Mouse (Mus musculus) layer of hippocampus, adult 2 months (tissue): ENCODE measurements at regions not wholly inside any gene's neighbourhood (a gene's known extent, or its start where the extent isn't known, plus 50 kb on each side); places are given as distances from the start of the nearest gene placed in this dataset.

Experiments
- DNase-seq, 2 experiments: peaks; one replicate each; pipeline ENCODE4 v3.0.0; 2022; ENCODE audit warnings: low spot score in 2 of 2
- H3K27ac ChIP-seq: fragments of 200-600 bp; 2 replicates; pipeline ENCODE4 v1.8.1; 2022
- H3K4me3 ChIP-seq: fragments of 200-600 bp; 2 replicates; pipeline ENCODE4 v1.8.1; 2022; ENCODE audit warnings: mild to moderate bottlenecking
- CTCF ChIP-seq: fragments of 200-600 bp; conservative IDR thresholded peaks from 2 replicates; pipeline ENCODE4 v1.8.1; 2022; ENCODE audit warnings: antibody characterized with exemption, mild to moderate bottlenecking, moderate library complexity

DNA sequence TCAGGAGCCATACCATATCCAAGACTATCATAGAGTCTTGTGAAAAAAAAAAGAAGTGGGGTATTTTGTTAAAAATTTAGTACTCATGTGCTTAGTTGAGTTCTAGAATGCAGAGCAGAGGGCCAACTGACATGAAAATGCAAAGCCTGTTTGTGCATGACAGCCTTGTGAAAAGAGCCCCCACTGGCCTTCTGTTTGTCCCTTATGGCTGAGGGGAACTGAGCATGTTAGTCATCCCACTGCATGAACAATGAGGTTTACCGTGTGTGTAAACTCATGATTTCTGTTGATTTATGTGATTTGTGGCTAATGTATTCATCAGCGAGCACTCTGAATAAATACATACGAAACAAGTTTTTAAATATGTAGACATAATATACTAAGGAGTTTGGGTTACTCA lies 266.1 kb upstream of the Nox3 start:
- Histone ChIP-seq H3K4me3 (no peak overlapping the region), H3K27ac (no peak overlapping the region)
- no peak for TF ChIP-seq CTCF
- peak; percentile 26 to 54 for DNase-seq

DNA sequence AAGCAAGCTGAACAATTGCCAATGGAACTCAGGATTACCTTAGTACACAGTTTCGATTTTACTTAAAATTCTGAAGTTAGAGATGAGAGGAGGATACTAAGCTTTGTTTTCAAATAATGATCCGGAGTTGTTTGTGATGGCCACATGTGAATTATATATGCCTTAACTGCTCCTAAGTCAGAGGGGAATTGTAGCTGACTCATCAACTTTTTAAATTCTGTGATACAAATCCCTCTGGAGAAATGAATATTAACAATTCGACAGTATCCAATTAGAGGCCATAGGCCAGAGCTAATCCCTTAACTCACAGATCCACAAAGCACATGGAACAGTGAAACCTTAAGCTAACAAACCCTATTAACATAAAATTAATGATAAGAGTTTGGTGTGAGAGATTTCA lies 250.5 kb upstream of the Nox3 start:
- Histone ChIP-seq H3K4me3 (no peak overlapping the region), H3K27ac (no peak overlapping the region)
- DNase-seq, result no peak
- no peak for TF ChIP-seq CTCF

DNA sequence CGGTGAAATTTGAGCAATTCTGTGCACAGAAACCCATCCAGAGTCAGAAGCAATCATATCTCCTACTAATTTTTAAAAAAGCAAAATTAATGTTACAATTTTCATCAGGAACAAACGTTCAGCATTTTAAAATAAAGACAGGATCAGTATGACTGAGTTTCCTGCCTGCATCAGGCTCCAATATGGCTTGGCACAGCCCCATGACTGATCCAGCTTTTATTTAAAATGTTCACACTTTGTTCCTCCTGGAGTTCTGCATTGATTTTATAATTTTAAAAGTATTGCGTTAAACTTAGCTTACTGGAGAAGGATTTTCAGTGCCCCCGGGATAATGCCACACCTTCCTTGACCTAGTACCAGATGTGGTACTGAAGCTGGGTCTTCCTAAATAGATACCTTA lies 240.3 kb upstream of the Nox3 start:
- Histone ChIP-seq H3K4me3 (no peak overlapping the region), H3K27ac (peak overlapping the region; percentile 80)
- TF ChIP-seq CTCF, result no peak
- peak; percentile 40 to 54 for DNase-seq

DNA sequence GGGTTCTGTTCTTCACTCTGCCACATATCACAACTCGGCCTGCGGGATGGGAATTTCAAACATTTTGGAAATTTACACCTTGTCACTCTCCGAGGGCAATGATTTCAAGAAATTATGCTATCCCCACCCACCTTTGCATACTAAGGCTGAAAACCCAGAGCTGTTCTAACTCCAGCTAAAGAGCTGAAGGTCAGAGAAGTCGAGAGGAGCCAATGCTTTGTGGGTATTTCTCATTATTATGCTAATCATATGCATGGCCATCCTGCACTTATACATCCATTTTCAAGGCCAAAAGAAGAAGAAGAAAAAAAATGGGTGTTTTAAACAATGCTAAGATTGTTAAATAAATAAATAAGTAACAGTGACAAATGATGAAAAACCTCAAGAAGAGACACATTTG lies 237.1 kb upstream of the Nox3 start:
- Histone ChIP-seq H3K4me3 (no peak overlapping the region), H3K27ac (no peak overlapping the region)
- TF ChIP-seq CTCF, result no peak
- DNase-seq, result no peak

DNA sequence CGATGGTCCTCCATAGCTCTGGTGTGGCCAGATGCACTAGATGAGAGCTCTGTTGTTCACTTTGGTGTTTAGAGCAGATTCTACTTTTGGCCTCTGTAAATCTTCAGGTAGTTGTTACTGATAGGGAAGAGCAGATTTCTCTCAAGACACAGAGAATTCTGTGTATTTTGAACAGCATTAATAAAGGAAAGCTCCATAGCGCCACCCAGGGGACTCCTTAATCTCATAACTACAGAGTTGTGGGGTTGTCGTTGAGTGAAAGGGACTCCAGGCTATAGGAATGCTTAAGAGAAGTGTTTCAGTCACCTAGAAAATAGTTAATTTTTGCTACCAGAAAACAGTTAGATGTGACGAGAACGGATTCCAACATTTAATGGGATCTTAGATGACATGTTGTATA lies 236.0 kb upstream of the Nox3 start:
- H3K4me3 ChIP-seq, result no peak overlapping the region
- TF ChIP-seq CTCF, result peak; percentile 61
- no peak for DNase-seq
- H3K27ac ChIP-seq, result no peak overlapping the region

DNA sequence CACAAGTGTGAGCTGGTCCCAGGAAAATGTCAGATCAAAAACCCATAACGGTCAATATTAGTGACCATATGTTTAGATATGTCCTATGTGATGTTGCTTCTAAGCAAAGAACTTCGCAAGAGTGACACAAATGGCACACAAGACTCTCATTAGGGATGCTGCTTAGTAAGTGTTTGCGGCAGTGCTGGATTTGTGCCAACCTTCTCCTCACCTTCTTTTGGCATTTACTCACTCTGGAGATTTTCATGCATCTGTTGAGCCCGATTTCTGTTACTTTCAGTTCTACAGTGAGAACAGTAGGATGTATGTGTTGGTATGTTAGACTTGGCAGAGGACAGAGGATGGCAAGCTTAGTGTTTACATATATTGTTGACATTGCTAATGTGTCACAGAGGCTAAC lies 231.0 kb upstream of the Nox3 start:
- H3K27ac ChIP-seq, result no peak overlapping the region
- DNase-seq, result no peak
- H3K4me3 ChIP-seq, result no peak overlapping the region
- TF ChIP-seq CTCF, result no peak

DNA sequence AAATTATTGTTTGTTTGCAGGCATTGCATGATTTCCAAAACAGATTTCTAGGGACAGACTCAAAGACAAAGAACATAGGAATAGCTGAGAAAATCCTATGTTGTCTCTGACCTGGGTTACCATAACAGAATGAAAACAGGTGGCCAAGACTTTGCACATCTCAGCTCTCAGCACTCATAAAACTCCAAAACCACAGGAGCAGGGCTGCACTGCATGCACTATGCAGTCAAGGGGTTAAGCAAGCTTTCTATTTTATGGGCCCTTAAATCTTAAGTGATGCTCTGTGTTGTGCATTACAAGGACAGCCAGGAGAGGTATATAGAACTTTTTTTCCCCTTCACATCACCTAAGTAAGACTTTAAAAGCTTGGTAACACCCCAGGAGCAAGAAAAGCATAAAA lies 224.2 kb upstream of the Nox3 start:
- Histone ChIP-seq H3K27ac (no peak overlapping the region), H3K4me3 (no peak overlapping the region)
- TF ChIP-seq CTCF, result no peak
- no peak for DNase-seq

DNA sequence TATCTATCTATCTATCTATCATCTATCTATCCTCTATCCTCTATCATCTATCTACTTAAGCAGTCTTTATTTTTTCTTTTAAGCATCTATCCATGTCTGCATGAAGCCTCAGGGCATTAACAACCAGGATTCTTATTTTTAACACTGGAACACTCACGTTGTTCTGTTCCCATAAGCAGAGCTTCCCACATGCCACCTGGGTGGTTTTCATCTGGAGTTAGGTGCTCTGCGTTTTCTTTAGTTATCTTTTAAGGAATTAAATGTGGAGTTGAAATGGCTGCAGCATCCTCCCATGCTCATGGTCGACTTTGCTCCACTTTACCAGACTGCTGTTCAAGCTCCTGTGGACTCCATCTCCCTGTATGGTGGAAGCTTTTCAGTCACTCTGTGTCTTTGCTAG lies 196.8 kb upstream of the Nox3 start:
- peak in 1 of 2 experiments; percentile 26 for DNase-seq
- no peak for TF ChIP-seq CTCF

DNA sequence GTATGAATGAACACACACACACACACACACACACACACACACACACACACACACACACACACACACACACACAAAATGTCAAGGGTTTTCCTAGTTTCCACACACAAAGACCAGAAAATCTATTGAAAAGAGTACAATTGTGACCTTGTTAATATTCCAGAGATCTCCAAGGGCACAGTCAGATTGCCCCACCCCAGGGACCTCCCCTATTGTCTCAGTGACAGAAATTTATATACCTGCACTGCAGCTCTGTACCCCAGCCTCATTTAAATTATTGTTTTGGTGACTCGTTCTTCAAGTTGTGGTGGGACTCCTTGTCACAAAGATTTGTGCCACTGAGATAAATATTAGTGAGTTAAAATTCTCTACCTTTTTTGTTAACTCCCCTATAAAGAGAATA lies 187.1 kb upstream of the Nox3 start:
- DNase-seq, result no peak
- no peak for TF ChIP-seq CTCF
- Histone ChIP-seq H3K27ac (no peak overlapping the region), H3K4me3 (no peak overlapping the region)

More for the DNA sequence above, 196.8 kb upstream of the Nox3 start:
- Histone ChIP-seq H3K4me3 (no peak overlapping the region), H3K27ac (no peak overlapping the region)

DNA sequence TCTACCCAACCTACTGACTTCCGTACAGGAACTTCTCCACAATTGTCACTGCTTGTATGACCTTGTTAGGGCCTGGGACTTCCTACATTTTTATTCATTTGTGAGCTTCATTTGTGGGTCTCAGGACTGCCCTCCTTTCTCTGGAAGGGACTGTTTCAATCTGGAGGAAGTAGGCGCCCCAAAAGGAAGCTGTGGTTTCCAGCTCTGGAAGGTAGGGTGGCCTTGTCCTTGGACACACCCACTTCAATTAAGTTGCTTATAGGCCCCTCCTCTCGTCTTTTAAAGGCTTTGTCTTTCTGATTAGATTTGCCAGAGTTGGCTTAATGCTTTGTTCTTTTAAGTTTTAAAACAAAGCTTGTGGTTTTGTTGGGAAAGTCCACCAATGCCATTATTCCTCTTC lies 183.0 kb upstream of the Nox3 start:
- DNase-seq, result no peak
- no peak for TF ChIP-seq CTCF

DNA sequence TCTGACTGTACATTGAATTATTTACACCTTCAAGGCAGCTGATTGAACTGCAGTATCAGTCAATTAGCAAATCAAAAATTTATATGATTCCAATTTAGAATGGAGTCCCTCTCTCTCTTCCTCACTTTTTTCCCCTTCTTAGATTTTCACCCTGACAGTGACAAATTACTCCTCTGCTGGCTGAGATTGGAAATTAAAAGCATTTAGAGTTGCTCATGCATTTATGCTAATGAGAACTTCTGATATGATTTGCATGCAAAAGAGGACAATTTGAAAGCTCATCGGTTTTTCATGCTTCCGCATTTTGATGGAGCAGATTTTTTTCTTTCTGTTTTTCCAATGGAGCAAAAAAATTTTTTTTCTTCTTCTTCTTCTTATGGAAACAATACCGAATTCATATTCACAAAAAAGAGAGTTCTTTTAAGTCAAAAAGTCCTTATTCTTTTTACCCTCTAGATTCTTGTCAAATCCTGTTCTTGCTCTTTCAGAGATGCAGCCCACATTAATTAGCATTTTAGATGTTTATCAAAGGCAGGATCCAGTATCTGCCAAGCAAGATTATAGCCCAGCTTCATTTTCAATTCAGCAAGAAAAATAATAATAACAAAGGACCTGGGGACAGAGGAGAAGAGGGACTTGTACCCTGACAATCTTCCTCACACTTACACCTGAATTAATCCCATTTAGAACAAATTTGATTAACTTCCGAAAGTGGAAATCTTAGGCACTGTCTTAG lies 173.6 kb upstream of the Nox3 start:
- no peak overlapping the region for H3K27ac ChIP-seq
- no peak for DNase-seq
- TF ChIP-seq CTCF, result peak; percentile 60
- H3K4me3 ChIP-seq, result no peak overlapping the region

More for the DNA sequence above, 183.0 kb upstream of the Nox3 start:
- Histone ChIP-seq H3K27ac (no peak overlapping the region), H3K4me3 (no peak overlapping the region)

DNA sequence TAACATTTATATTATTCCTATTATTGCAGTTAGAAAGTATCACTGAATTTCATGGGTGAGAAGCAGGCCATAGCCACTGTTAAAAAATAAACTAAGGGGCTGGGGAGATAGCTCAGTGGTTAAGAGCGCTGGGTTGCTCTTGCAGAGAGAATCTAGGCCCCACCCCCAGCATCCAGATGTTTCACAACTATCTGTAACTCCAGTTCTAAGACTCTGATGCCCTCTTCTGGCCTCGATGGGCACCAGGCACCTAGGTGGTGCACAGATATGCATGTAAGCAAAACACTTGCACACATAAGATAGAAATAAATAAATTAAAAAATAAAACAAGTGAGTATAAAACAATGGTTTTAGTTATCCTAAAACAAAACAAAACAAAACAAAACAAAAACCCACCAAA lies 166.3 kb upstream of the Nox3 start:
- peak; percentile 49 for TF ChIP-seq CTCF

DNA sequence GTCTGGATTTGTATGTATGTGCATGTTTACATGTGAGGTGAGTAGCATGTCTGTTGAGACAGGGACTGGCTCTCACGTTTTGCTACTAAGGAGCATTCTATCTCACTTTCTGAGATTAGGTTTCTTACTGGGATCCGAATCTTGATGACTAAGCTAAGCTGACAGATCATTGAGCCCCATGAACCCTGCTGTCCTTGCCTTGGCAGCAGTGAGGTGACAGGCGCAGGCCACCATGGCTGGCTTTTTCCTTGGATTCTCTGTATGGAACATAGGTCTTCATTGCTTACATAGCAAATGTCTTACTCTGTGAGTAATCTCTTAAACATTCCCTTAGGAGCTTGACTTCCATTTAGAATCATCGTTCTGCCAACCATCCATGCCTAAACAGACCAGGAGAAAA lies 140.3 kb upstream of the Nox3 start:
- DNase-seq, result no peak
- Histone ChIP-seq H3K4me3 (no peak overlapping the region), H3K27ac (no peak overlapping the region)
- no peak for TF ChIP-seq CTCF

More for the DNA sequence above, 166.3 kb upstream of the Nox3 start:
- DNase-seq, result no peak
- Histone ChIP-seq H3K27ac (no peak overlapping the region), H3K4me3 (no peak overlapping the region)

DNA sequence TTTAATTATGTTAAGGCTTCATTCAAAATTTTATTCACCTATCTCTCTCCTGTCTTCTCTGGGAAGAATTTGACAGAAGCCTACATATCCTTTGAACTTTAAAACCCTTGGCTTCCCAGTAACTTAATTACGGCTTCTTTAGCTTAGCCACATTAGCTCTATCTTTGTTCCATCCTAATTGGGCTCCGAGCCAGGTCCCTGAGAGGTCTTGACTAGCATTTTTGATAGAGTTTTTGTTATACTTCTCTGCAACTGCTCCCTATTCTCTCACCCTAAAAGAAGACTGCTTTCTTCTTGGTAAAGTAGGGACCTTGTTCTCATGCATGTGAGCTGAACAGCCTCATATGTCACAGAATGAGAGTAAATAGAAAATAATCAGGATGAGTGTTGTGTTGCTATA lies 115.1 kb upstream of the Nox3 start:
- no peak for TF ChIP-seq CTCF
- DNase-seq, result no peak
- H3K27ac ChIP-seq, result no peak overlapping the region
- no peak overlapping the region for H3K4me3 ChIP-seq
